Mouse (Mus musculus) myocyte (in vitro differentiated cells): ENCODE measurements at regions not wholly inside any gene's neighbourhood (a gene's known extent, or its start where the extent isn't known, plus 50 kb on each side); places are given as distances from the start of the nearest gene placed in this dataset.

Experiments used
- H3K27me3 ChIP-seq: one replicate; pipeline ENCODE4 v1.6.1; 2011; ENCODE audit not compliant: control insufficient read depth, insufficient read depth, insufficient read length
- H3K36me3 ChIP-seq: one replicate; pipeline ENCODE4 v1.6.1; 2011; ENCODE audit not compliant: control insufficient read depth, insufficient read depth
- H3K4me2 ChIP-seq: one replicate; pipeline ENCODE4 v1.6.1; 2011; ENCODE audit warnings: low read depth, control low read depth
- H3K4me3 ChIP-seq: one replicate; pipeline ENCODE4 v1.5.1; 2011; ENCODE audit warnings: mild to moderate bottlenecking, control low read depth, moderate library complexity
- H3K79me2 ChIP-seq: one replicate; pipeline ENCODE4 v1.6.1; 2011; ENCODE audit not compliant: control insufficient read depth, insufficient read depth
- H3ac ChIP-seq: one replicate; pipeline ENCODE4 v1.6.1; 2011; ENCODE audit not compliant: control insufficient read depth, insufficient read length
- CEBPB ChIP-seq: IDR thresholded peaks from 2 replicates; pipeline ENCODE4 v1.6.1; 2011; ENCODE audit warnings: mild to moderate bottlenecking, moderate library complexity; ENCODE audit not compliant: poor library complexity, insufficient read depth, severe bottlenecking
- E2F4 ChIP-seq: IDR thresholded peaks from one replicate; pipeline ENCODE4 v1.6.1; 2011; ENCODE audit warnings: mild to moderate bottlenecking, control low read depth, moderate library complexity; ENCODE audit not compliant: insufficient read depth
- MAX ChIP-seq: IDR thresholded peaks from one replicate; pipeline ENCODE4 v1.6.1; 2011; ENCODE audit warnings: low read depth, mild to moderate bottlenecking, control low read depth
- MYOD1 ChIP-seq, 3 experiments: IDR thresholded peaks; one replicate each; pipeline ENCODE4 v1.6.1; 2011; ENCODE audit warnings: control low read depth in 2 of 3, low read depth in 2 of 3, mild to moderate bottlenecking in 2 of 3, moderate library complexity in 1 of 3; ENCODE audit not compliant: insufficient read length in 2 of 3, control insufficient read depth in 1 of 3
- MYOG ChIP-seq, 3 experiments: IDR thresholded peaks; one replicate each; pipeline ENCODE4 v1.6.1; 2011; ENCODE audit warnings: control low read depth in 2 of 3, low read depth in 2 of 3, mild to moderate bottlenecking in 2 of 3; ENCODE audit not compliant: insufficient read length in 2 of 3, control insufficient read depth in 1 of 3, insufficient read depth in 1 of 3
- POLR2A ChIP-seq: IDR thresholded peaks from one replicate; pipeline ENCODE4 v1.6.1; 2011; ENCODE audit warnings: low read depth, mild to moderate bottlenecking, control low read depth, moderate library complexity; ENCODE audit not compliant: insufficient read length
- POLR2AphosphoS2 ChIP-seq: IDR thresholded peaks from one replicate; pipeline ENCODE4 v1.6.1; 2011; ENCODE audit warnings: low read depth, control low read depth; ENCODE audit not compliant: insufficient read length
- REST ChIP-seq: IDR thresholded peaks from one replicate; pipeline ENCODE4 v1.6.1; 2011; ENCODE audit warnings: mild to moderate bottlenecking, control low read depth, moderate library complexity; ENCODE audit not compliant: insufficient read depth, insufficient read length
- SRF ChIP-seq: IDR thresholded peaks from one replicate; pipeline ENCODE4 v1.6.1; 2011; ENCODE audit warnings: low read depth; ENCODE audit not compliant: control insufficient read depth, insufficient read length
- TCF12 ChIP-seq: IDR thresholded peaks from one replicate; pipeline ENCODE4 v1.6.1; 2011; ENCODE audit warnings: mild to moderate bottlenecking, control low read depth; ENCODE audit not compliant: poor library complexity, insufficient read depth, severe bottlenecking
- TCF3 ChIP-seq: IDR thresholded peaks from one replicate; pipeline ENCODE4 v1.6.1; 2011; ENCODE audit warnings: low read depth, control low read depth; ENCODE audit not compliant: insufficient read length
- USF1 ChIP-seq: IDR thresholded peaks from one replicate; pipeline ENCODE4 v1.6.1; 2011; ENCODE audit warnings: low read depth, mild to moderate bottlenecking, control low read depth, moderate library complexity

GRCm38 (mm10) chr14:114697543-114697942, 394.5 kb upstream of the Gpc5 start:
- Histone ChIP-seq H3K4me2 (no peak overlapping the region), H3ac (no peak overlapping the region), H3K36me3 (no peaks in the 10 kb centered on the region), H3K79me2 (no peaks in the 10 kb centered on the region), H3K4me3 (no peak overlapping the region), H3K27me3 (no peaks in the 10 kb centered on the region)
- TF ChIP-seq REST = no peak
- TF ChIP-seq USF1 = no peak
- no peak for TF ChIP-seq TCF12
- TF ChIP-seq MAX = no peak
- no peak for TF ChIP-seq POLR2A
- TF ChIP-seq MYOD1 (IDR thresholded peaks at IDR 0.05; ENCODE audit: control insufficient read depth in 1 of 3, insufficient read length in 2 of 3, low read depth in 2 of 3) = no peak
- TF ChIP-seq POLR2AphosphoS2 = no peak
- TF ChIP-seq CEBPB = no peak
- TF ChIP-seq MYOG (IDR thresholded peaks at IDR 0.05; ENCODE audit: control insufficient read depth in 1 of 3, insufficient read depth in 1 of 3, insufficient read length in 2 of 3, low read depth in 2 of 3) = no peak
- no peak for TF ChIP-seq TCF3
- TF ChIP-seq SRF = no peak
- TF ChIP-seq E2F4 = no peak

GRCm38 (mm10) chr14:114723080-114723479, 368.9 kb upstream of the Gpc5 start:
- Histone ChIP-seq H3K4me3 (no peak overlapping the region), H3K27me3 (no peaks in the 10 kb centered on the region), H3K4me2 (no peak overlapping the region), H3K79me2 (no peaks in the 10 kb centered on the region), H3ac (no peak overlapping the region), H3K36me3 (no peaks in the 10 kb centered on the region)
- TF ChIP-seq TCF3 (no peak), MYOD1 (IDR thresholded peaks at IDR 0.05; ENCODE audit: control insufficient read depth in 1 of 3, insufficient read length in 2 of 3, low read depth in 2 of 3) (no peak), E2F4 (no peak), USF1 (no peak), MYOG (IDR thresholded peaks at IDR 0.05; ENCODE audit: control insufficient read depth in 1 of 3, insufficient read depth in 1 of 3, insufficient read length in 2 of 3, low read depth in 2 of 3) (no peak), TCF12 (no peak), REST (no peak), SRF (no peak)

- H3K4me2 ChIP-seq = no peak overlapping the region
- no peak overlapping the region for H3ac ChIP-seq
- no peaks in the 10 kb centered on the region for H3K79me2 ChIP-seq
- TF ChIP-seq MYOD1 (IDR thresholded peaks at IDR 0.05; ENCODE audit: control insufficient read depth in 1 of 3, insufficient read length in 2 of 3, low read depth in 2 of 3) (no peak), CEBPB (no peak), TCF12 (no peak), REST (no peak), TCF3 (no peak), USF1 (no peak), E2F4 (no peak)
- H3K36me3 ChIP-seq = no peaks in the 10 kb centered on the region
- no peak overlapping the region for H3K4me3 ChIP-seq
- H3K27me3 ChIP-seq = no peaks in the 10 kb centered on the region
Observed at GRCm38 (mm10) chr14:114767323-114767722, 324.7 kb upstream of the Gpc5 start.

GRCm38 (mm10) chr14:114776723-114777122, 315.3 kb upstream of the Gpc5 start:
- H3K4me3 ChIP-seq = no peak overlapping the region
- TF ChIP-seq REST (no peak), CEBPB (no peak), USF1 (no peak), MYOD1 (IDR thresholded peaks at IDR 0.05; ENCODE audit: control insufficient read depth in 1 of 3, insufficient read length in 2 of 3, low read depth in 2 of 3) (no peak), POLR2A (no peak), SRF (no peak), TCF12 (no peak)
- no peaks in the 10 kb centered on the region for H3K36me3 ChIP-seq
- no peaks in the 10 kb centered on the region for H3K27me3 ChIP-seq
- no peaks in the 10 kb centered on the region for H3K79me2 ChIP-seq
- no peak overlapping the region for H3ac ChIP-seq
- no peak overlapping the region for H3K4me2 ChIP-seq

- H3K36me3 ChIP-seq = no peaks in the 10 kb centered on the region
- TF ChIP-seq MYOG (IDR thresholded peaks at IDR 0.05; ENCODE audit: control insufficient read depth in 1 of 3, insufficient read depth in 1 of 3, insufficient read length in 2 of 3, low read depth in 2 of 3) = no peak
- no peak for TF ChIP-seq E2F4
- TF ChIP-seq TCF3 = no peak
- TF ChIP-seq SRF = no peak
- no peak for TF ChIP-seq USF1
- TF ChIP-seq CEBPB = no peak
- no peak for TF ChIP-seq MYOD1 (IDR thresholded peaks at IDR 0.05; ENCODE audit: control insufficient read depth in 1 of 3, insufficient read length in 2 of 3, low read depth in 2 of 3)
- no peak for TF ChIP-seq POLR2AphosphoS2
- no peak for TF ChIP-seq REST
- no peak for TF ChIP-seq MAX
- TF ChIP-seq POLR2A = no peak
- no peak for TF ChIP-seq TCF12
- no peaks in the 10 kb centered on the region for H3K79me2 ChIP-seq
- no peak overlapping the region for H3K4me3 ChIP-seq
- H3K27me3 ChIP-seq = no peaks in the 10 kb centered on the region
- H3K4me2 ChIP-seq = no peak overlapping the region
- H3ac ChIP-seq = no peak overlapping the region
Observed at GRCm38 (mm10) chr14:114781821-114782220, 310.2 kb upstream of the Gpc5 start.
